Mouse (Mus musculus): ENCODE data around the gene Cnnm1.

Cnnm1 gene

GRCm38 (mm10) chr19:43440112-43440737 lies at the start of gene Cnnm1:
TSS of gene Cnnm1 (plus strand) at chr19:43440436.
- DNase-seq (ENCODE audit: low spot score in 2 of 2): peak; percentile 77 to 80

DNA sequence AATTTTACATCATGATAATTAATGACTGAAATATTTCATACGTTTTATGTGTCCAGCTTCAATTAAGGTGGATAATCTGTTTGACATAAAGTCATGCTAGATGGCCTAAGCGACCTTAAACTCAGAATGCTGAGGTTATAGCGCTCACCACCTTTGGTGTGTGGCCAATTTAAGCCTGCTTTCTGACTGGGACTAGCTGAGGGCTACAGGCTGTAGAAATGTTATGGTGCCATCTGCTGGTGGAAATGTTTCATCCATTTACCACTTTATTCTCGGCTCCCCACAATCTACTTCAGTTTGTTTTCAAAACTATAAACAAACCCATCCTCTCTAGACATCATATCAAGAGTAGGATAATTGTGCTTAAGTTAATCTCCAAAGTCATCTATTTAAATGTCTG lies 43.9 kb upstream of the Cnnm1 start:
- peak; percentile 20 to 53 for DNase-seq (ENCODE audit: low spot score in 2 of 2)

DNA sequence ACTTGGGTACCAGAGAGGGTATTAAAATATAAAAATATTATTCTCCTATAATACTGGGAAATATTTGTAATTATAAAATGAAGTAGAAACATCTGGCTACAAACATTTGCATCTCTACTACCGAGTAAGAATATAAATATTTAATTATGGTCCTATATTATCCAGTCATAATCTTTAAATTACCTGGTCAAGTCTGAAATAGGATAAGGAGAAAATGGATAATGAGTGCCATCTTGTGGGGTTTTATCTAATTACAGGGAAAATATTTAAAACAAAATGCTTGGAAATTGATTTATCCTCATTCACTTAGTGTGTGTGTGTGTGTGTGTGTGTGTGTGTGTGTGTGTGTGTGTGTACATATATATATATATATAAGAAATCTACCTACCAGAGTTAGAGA lies 33.1 kb upstream of the Cnnm1 start:
- DNase-seq (ENCODE audit: low spot score in 2 of 2): no peak

- DNase-seq (ENCODE audit: low spot score in 2 of 2): no peak
Observed at GRCm38 (mm10) chr19:43415565-43415964, 24.7 kb upstream of the Cnnm1 start.

DNA sequence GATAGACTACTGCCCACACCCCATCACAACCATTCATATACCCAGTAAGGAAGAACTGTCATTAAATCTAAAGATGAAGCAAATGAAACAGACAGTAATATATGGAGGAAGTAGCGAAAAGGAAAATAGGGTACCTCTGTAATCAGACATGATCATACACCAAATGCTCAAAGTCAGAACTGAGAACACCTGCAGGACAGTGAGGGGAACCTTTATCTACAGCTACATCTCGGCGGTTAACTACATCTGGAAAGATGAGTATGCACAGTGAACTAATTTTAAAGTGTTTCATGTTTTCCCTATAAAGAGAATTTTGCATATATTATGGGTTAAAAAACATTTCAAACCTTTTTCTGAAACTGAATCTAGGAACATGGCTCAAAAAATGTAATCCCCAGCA lies 19.7 kb upstream of the Cnnm1 start:
- no peak for DNase-seq (ENCODE audit: low spot score in 2 of 2)

- no peak for DNase-seq (ENCODE audit: low spot score in 2 of 2)
Observed at GRCm38 (mm10) chr19:43424082-43424481, 16.2 kb upstream of the Cnnm1 start.

DNA sequence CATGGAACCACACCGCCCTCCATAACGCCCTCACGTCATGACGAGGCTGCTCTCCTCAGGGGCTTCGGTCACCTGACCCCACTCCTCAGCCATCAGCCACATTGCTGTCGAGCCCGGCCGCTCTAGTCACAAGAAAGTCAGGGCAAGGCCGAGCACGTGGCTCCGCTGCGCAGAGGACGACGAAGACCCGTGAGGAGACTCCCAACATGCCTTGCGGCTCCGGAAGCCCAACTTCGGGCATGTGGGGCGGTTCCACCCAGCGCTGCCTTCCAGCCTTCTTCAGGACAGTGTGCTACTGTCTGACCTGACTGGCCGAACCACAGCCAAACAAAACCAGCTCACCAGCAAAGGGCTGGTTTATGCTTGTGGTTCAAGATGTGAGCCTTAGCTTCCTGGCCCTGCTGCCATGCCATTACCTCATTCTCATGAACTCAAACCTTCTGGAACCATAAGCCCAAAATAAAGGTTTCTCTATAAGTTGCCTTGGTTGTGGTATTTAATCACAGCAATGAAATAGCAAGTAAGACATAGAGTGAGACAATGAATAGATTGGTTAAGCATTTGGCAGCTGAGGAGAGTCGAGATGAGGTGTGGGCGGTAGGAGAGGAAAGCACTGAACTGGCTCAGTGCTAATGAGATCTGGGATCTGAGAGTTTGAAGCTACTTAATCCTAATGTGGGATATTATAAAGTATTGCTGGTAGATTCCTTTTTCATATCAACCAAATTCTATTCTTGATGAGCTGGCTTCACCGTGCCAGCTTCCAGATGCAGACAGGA lies 12.6 kb upstream of the Cnnm1 start:
- no peak for DNase-seq (ENCODE audit: low spot score in 2 of 2)

GRCm38 (mm10) chr19:43439246-43439645 lies 990 bp upstream of the Cnnm1 start:
- DNase-seq (ENCODE audit: low spot score in 2 of 2): no peak

GRCm38 (mm10) chr19:43440768-43441660 lies 778 bp downstream of the Cnnm1 start:
- DNase-seq (ENCODE audit: low spot score in 2 of 2): peak; percentile 50 to 62

- no peak for DNase-seq (ENCODE audit: low spot score in 2 of 2)
Observed at GRCm38 (mm10) chr19:43441661-43441990, 1.4 kb downstream of the Cnnm1 start.

GRCm38 (mm10) chr19:43442269-43442668 lies 2.0 kb downstream of the Cnnm1 start:
- no peak for DNase-seq (ENCODE audit: low spot score in 2 of 2)

DNA sequence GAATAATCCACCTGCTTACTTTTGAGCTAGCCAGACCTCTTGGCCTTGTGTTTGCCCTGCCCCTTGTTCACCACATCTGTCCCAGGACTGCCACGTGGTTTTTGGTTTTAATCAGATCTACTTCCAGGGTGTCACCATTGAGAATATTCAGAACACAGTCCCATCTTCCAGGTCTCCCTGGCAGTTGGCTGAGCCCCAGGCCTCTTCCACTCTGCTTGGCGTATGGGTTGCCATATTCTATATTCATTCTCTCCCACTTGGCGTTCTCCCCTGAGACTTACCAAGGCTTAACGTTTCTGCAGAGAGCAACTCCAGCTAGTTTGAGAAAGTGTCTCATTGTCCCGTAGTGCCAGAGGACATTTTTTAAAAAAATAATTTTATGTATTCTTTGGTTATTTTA lies 2.7 kb downstream of the Cnnm1 start:
- DNase-seq (ENCODE audit: low spot score in 2 of 2): no peak

- no peak for DNase-seq (ENCODE audit: low spot score in 2 of 2)
Observed at GRCm38 (mm10) chr19:43444636-43445205, 4.5 kb downstream of the Cnnm1 start.

GRCm38 (mm10) chr19:43451563-43451962 lies 11.3 kb downstream of the Cnnm1 start:
- no peak for DNase-seq (ENCODE audit: low spot score in 2 of 2)

DNA sequence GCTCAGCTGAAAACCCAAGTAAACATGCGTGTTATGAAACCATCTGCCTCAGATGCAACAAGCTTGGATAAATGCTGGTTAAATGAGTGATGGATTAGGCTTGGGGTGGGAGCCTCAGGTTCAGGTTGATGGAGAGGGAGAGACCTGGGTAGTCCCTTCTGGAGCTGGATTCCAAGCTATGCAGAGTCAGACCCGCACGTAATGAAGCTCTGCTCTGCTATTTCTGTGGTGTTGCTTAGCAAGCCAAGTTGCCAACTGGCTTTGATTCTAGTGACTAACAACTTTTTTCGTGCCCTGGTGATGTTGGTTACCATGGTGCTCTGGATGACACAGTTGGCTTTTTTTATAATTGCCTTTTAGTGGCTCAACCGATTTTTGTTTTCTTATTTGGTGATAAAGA lies 11.9 kb downstream of the Cnnm1 start:
- peak; percentile 62 to 81 for DNase-seq (ENCODE audit: low spot score in 2 of 2)

DNA sequence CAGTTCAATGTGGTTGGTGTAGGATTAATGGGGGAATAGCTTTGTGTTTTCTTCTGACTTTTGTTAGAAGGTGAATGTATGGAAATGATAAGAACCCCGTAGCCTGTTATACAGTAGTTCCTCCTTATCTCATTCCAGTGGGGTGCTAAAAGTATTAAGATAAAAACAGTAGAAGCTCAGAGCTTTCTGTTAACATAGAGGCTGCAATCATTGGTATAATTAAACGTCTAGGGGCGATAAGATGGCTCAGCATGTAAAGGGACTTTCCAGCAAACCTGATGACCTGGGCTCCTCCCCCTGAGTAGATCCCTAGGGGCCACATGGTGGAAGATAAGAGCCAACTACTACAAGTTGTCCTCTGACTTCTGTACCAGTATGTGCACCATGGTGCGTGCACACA lies 12.8 kb downstream of the Cnnm1 start:
- no peak for DNase-seq (ENCODE audit: low spot score in 2 of 2)

GRCm38 (mm10) chr19:43459948-43460347 lies 19.7 kb downstream of the Cnnm1 start:
- no peak for DNase-seq (ENCODE audit: low spot score in 2 of 2)

- no peak for DNase-seq (ENCODE audit: low spot score in 2 of 2)
Observed at GRCm38 (mm10) chr19:43460481-43460880, 20.2 kb downstream of the Cnnm1 start.

- DNase-seq (ENCODE audit: low spot score in 2 of 2): no peak
Observed at GRCm38 (mm10) chr19:43462141-43462540, 21.9 kb downstream of the Cnnm1 start.

GRCm38 (mm10) chr19:43463546-43464293 lies 23.5 kb downstream of the Cnnm1 start:
- DNase-seq (ENCODE audit: low spot score in 2 of 2): no peak

GRCm38 (mm10) chr19:43464294-43464687 lies 24.1 kb downstream of the Cnnm1 start:
- DNase-seq (ENCODE audit: low spot score in 2 of 2): no peak
